Mouse (Mus musculus): ENCODE measurements around the gene Myom3. TPM values are rescaled to one million over a fixed set of nuclear protein-coding genes. Genes with fewer than 3 reads are reported as not detected.
A peak's percentile ranks its signal among the peaks of the same experiment; 100 is the strongest.

The Myom3 gene
- polyA plus RNA-seq, 1 experiment: 0.40 TPM

DNA sequence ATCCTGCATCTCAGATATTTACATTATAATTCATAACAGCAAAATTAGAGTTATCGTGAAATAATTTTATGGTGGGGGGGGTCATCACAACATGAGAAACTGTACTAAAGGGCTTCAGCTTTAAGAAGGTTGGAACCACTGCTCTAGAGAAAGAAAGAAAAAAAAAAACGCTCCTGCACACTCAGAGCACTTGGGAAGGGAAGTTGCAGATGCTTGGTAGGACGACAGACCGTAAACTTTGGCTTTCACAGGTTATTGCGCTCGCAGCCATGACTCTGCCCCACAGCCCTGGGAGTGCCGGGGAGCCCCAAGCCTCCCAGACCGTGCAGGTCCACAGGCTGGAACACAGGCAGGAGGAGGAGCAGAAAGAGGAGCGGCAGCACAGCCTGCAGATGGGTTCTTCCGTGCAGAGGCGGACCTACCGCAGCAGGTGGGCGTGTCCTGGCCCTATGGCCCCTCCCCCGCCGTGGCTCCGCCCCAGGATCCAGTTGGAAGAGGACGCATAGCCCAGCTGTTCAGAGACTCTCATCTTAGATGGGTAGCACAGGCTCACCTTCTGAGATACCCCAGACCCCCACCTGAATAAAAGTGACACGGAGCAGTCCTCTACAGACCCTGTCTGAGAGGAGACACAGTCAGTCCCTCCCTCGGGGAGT, 2.9 kb downstream of the Myom3 start:
- H3K36me3 ChIP-seq (ENCODE audit: control insufficient read depth, insufficient read depth): no peaks in the 10 kb centered on the region
- H3K4me3 ChIP-seq (ENCODE audit: insufficient read depth, poor library complexity, severe bottlenecking): no peak overlapping the region
- TF ChIP-seq MYOG (IDR thresholded peaks at IDR 0.05; ENCODE audit: control insufficient read depth, extremely low read depth, insufficient read length) (no peak), USF1 (IDR thresholded peaks at IDR 0.05; ENCODE audit: low read depth) (no peak), MAX (IDR thresholded peaks at IDR 0.05) (no peak), CEBPB (IDR thresholded peaks at IDR 0.05; ENCODE audit: low read depth) (no peak), MYOD1 (IDR thresholded peaks at IDR 0.05; ENCODE audit: control insufficient read depth, insufficient read length, low read depth) (no peak), CTCF (IDR thresholded peaks at IDR 0.05; ENCODE audit: control insufficient read depth, insufficient read depth, insufficient read length) (no peak), FOSL1 (IDR thresholded peaks at IDR 0.05; ENCODE audit: insufficient read depth, low read length, poor library complexity, severe bottlenecking) (no peak)
- H3K79me3 ChIP-seq (ENCODE audit: low read depth): no peaks in the 10 kb centered on the region
- no peak overlapping the region for H3ac ChIP-seq (ENCODE audit: control insufficient read depth, insufficient read length, low read depth)
- H3K27me3 ChIP-seq (ENCODE audit: control insufficient read depth, insufficient read depth, insufficient read length): no peaks in the 10 kb centered on the region
- no peaks in the 10 kb centered on the region for H3K79me2 ChIP-seq (ENCODE audit: control insufficient read depth, insufficient read depth)

DNA sequence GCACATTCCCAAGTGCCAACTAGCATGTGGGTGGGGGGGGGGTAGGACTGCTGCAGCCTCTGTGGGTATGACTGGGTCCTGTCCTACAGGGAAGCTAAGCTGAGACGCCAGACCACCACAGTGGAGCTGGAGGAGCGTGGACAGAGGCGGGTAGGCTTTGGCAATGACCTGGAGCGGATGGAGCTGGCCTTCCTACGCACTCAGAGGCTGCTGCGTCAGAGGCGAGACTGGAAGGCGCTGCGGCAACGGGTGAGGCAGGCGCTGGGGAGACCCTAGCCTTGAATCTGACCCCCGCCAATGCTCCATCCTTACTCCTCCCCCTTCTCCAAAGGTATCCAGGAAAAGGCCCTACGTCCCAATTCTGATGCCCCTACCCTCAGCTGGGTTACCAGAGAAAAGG, 5.2 kb downstream of the Myom3 start:
- Histone ChIP-seq H3K4me3 (ENCODE audit: insufficient read depth, poor library complexity, severe bottlenecking) (no peak overlapping the region), H3ac (ENCODE audit: control insufficient read depth, insufficient read length, low read depth) (no peak overlapping the region), H3K79me3 (ENCODE audit: low read depth) (no peaks in the 10 kb centered on the region), H3K27me3 (ENCODE audit: control insufficient read depth, insufficient read depth, insufficient read length) (no peaks in the 10 kb centered on the region), H3K79me2 (ENCODE audit: control insufficient read depth, insufficient read depth) (no peaks in the 10 kb centered on the region), H3K36me3 (ENCODE audit: control insufficient read depth, insufficient read depth) (no peaks in the 10 kb centered on the region)
- TF ChIP-seq MAX (IDR thresholded peaks at IDR 0.05) (no peak), MYOD1 (IDR thresholded peaks at IDR 0.05; ENCODE audit: control insufficient read depth, insufficient read length, low read depth) (no peak), USF1 (IDR thresholded peaks at IDR 0.05; ENCODE audit: low read depth) (no peak), FOSL1 (IDR thresholded peaks at IDR 0.05; ENCODE audit: insufficient read depth, low read length, poor library complexity, severe bottlenecking) (no peak), CTCF (IDR thresholded peaks at IDR 0.05; ENCODE audit: control insufficient read depth, insufficient read depth, insufficient read length) (no peak), CEBPB (IDR thresholded peaks at IDR 0.05; ENCODE audit: low read depth) (no peak), MYOG (IDR thresholded peaks at IDR 0.05; ENCODE audit: control insufficient read depth, extremely low read depth, insufficient read length) (no peak)

DNA sequence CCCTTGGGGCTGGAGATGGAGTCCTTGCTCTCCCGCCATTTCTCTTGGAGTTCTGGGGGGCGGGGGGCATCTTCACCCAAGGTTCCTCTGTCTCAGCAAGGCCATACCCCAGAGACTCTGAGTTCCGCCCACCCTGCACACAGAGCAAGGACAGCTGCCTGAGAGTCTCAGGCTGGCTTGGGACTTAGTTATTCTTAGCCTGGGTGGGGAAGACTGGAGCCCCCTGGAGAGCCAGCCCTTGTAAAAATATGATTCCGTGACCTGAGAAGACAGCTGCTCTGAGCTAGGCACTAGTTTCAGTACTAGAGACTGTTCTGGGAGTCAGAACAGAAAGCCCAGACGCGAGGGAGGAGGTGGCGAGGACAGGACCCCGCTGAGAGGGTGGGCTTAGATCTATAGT, 6.2 kb downstream of the Myom3 start:
- Histone ChIP-seq H3ac (ENCODE audit: control insufficient read depth, insufficient read length, low read depth) (no peak overlapping the region), H3K36me3 (ENCODE audit: control insufficient read depth, insufficient read depth) (no peaks in the 10 kb centered on the region), H3K79me3 (ENCODE audit: low read depth) (no peaks in the 10 kb centered on the region), H3K27me3 (ENCODE audit: control insufficient read depth, insufficient read depth, insufficient read length) (no peaks in the 10 kb centered on the region), H3K79me2 (ENCODE audit: control insufficient read depth, insufficient read depth) (no peaks in the 10 kb centered on the region), H3K4me3 (ENCODE audit: insufficient read depth, poor library complexity, severe bottlenecking) (no peak overlapping the region)
- TF ChIP-seq CEBPB (IDR thresholded peaks at IDR 0.05; ENCODE audit: low read depth): no peak
- no peak for TF ChIP-seq MAX (IDR thresholded peaks at IDR 0.05)
- no peak for TF ChIP-seq USF1 (IDR thresholded peaks at IDR 0.05; ENCODE audit: low read depth)

DNA sequence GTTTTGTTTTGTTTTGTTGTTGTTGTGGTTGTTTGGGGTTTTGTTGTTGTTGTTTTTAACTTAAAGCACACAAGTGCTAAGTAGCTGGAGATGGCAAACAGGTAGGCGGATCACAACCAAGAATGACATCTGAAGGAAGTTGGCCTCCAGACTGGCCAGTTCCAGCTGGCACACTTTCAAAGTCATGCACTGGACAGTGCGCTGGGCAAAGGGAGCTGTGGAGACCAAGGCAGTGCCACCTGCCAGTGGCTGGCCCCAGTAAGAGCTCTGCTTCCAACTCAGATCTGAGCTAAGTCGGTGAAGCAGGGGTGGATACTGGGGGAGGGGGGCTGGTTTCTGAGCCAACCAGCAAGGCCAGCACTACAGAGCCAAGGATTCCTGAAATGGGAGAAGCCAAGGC, 7.5 kb downstream of the Myom3 start:
- H3K27me3 ChIP-seq (ENCODE audit: control insufficient read depth, insufficient read depth, insufficient read length): no peaks in the 10 kb centered on the region
- H3K79me2 ChIP-seq (ENCODE audit: control insufficient read depth, insufficient read depth): no peaks in the 10 kb centered on the region
- no peak overlapping the region for H3ac ChIP-seq (ENCODE audit: control insufficient read depth, insufficient read length, low read depth)
- no peaks in the 10 kb centered on the region for H3K36me3 ChIP-seq (ENCODE audit: control insufficient read depth, insufficient read depth)
- TF ChIP-seq CEBPB (IDR thresholded peaks at IDR 0.05; ENCODE audit: low read depth) (no peak), MYOG (IDR thresholded peaks at IDR 0.05; ENCODE audit: control insufficient read depth, extremely low read depth, insufficient read length) (no peak), FOSL1 (IDR thresholded peaks at IDR 0.05; ENCODE audit: insufficient read depth, low read length, poor library complexity, severe bottlenecking) (no peak), MAX (IDR thresholded peaks at IDR 0.05) (no peak), CTCF (IDR thresholded peaks at IDR 0.05; ENCODE audit: control insufficient read depth, insufficient read depth, insufficient read length) (no peak), USF1 (IDR thresholded peaks at IDR 0.05; ENCODE audit: low read depth) (no peak), MYOD1 (IDR thresholded peaks at IDR 0.05; ENCODE audit: control insufficient read depth, insufficient read length, low read depth) (no peak)
- H3K4me3 ChIP-seq (ENCODE audit: insufficient read depth, poor library complexity, severe bottlenecking): no peak overlapping the region
- H3K79me3 ChIP-seq (ENCODE audit: low read depth): no peaks in the 10 kb centered on the region

DNA sequence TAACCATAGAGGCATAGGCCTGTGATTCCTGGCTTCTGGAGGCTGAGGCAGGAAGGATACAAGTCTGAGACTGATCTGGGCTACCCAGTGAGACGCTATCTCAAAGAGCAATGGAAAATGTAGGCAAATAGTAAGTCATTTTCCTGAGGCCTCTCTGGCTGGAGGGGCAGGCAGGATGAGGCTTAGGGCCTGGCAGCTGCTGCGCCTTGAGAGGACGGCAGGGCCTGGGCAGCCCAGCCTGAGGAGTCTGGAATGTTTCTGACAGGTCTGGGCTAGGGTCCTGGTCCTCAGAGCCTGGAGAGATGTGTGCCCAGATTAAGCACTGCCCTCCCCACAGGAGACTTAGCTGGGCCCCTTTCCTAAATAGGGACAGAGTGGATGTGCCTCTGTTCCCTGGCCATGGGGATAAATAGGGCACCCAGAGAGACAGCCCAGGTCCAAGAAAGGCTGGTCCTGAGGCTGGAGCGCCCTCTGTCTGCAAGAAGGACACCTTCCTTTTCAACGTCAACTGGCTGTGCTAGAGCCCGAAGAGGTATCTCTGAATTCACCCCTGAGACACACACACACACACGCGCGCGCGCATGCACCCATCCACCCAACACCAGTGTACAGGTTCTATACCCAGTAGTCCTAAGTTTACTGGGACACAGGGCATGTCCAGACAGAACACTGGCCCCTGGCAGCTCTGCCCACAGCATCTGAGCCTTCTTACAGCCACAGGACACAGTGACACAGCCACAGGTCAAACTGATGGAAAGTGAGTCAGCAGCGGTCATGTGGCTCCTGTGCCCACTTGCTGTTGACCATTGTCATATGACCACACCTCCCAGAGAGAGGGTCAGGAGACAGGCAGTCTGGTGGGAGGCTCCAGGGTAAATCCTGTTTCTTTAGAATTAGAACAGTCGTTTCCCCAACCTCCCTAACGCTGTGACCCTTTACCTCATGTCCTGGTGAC, 9.3 kb downstream of the Myom3 start:
- Histone ChIP-seq H3K4me3 (ENCODE audit: insufficient read depth, poor library complexity, severe bottlenecking) (no peak overlapping the region), H3K79me3 (ENCODE audit: low read depth) (no peaks in the 10 kb centered on the region), H3ac (ENCODE audit: control insufficient read depth, insufficient read length, low read depth) (no peak overlapping the region), H3K36me3 (ENCODE audit: control insufficient read depth, insufficient read depth) (no peaks in the 10 kb centered on the region), H3K79me2 (ENCODE audit: control insufficient read depth, insufficient read depth) (no peaks in the 10 kb centered on the region), H3K27me3 (ENCODE audit: control insufficient read depth, insufficient read depth, insufficient read length) (no peaks in the 10 kb centered on the region)
- no peak for TF ChIP-seq MAX (IDR thresholded peaks at IDR 0.05)
- peak; percentile 67 for TF ChIP-seq USF1 (IDR thresholded peaks at IDR 0.05; ENCODE audit: low read depth)
- TF ChIP-seq CEBPB (IDR thresholded peaks at IDR 0.05; ENCODE audit: low read depth): no peak
- no peak for TF ChIP-seq MYOD1 (IDR thresholded peaks at IDR 0.05; ENCODE audit: control insufficient read depth, insufficient read length, low read depth)
- no peak for TF ChIP-seq FOSL1 (IDR thresholded peaks at IDR 0.05; ENCODE audit: insufficient read depth, low read length, poor library complexity, severe bottlenecking)
- TF ChIP-seq MYOG (IDR thresholded peaks at IDR 0.05; ENCODE audit: control insufficient read depth, extremely low read depth, insufficient read length): no peak
- TF ChIP-seq CTCF (IDR thresholded peaks at IDR 0.05; ENCODE audit: control insufficient read depth, insufficient read depth, insufficient read length): peak; percentile 58

Data from C2C12 (cell line).